Mouse (Mus musculus): ENCODE measurements at regions not wholly inside any gene's neighbourhood (a gene's known extent, or its start where the extent isn't known, plus 50 kb on each side); places are given as distances from the start of the nearest gene placed in this dataset.

- TF ChIP-seq CTCF (IDR thresholded peaks at IDR 0.05; ENCODE audit: borderline replicate concordance, insufficient read depth, low read depth, low read length) (no peak), POLR2A (IDR thresholded peaks at IDR 0.05; ENCODE audit: borderline replicate concordance, insufficient read depth, low read length) (no peak)
Measured at GRCm38 (mm10) chr16:24331446-24332020, 61.8 kb upstream of the Lpp start.

Data from cerebellum, adult 2 months (tissue).